Mouse (Mus musculus) common myeloid progenitor, adult 5-6 weeks (primary cell): ENCODE measurements at regions not wholly inside any gene's neighbourhood (a gene's known extent, or its start where the extent isn't known, plus 50 kb on each side); places are given as distances from the start of the nearest gene placed in this dataset.

ENCODE experiments used
- ATAC-seq: replicated peaks from 2 replicates; pipeline ENCODE4 v1.8.0; 2016; ENCODE audit warnings: low read depth, mild to moderate bottlenecking, moderate TSS enrichment, inconsistent platforms; ENCODE audit not compliant: poor library complexity, severe bottlenecking

GRCm38 (mm10) chr1:83569991-83570390, 162.0 kb upstream of the Sphkap start:
- ATAC-seq: no peak

- no peak for ATAC-seq
Measured at GRCm38 (mm10) chr1:83568746-83569145, 160.7 kb upstream of the Sphkap start.

- no peak for ATAC-seq
Measured at GRCm38 (mm10) chr1:83551617-83552016, 143.6 kb upstream of the Sphkap start.

- ATAC-seq: no peak
Measured at GRCm38 (mm10) chr1:83535461-83535860, 127.5 kb upstream of the Sphkap start.

GRCm38 (mm10) chr1:83527803-83528202, 119.8 kb upstream of the Sphkap start:
- no peak for ATAC-seq

GRCm38 (mm10) chr1:83509356-83509755, 101.4 kb upstream of the Sphkap start:
- ATAC-seq: no peak

- ATAC-seq: no peak
Measured at GRCm38 (mm10) chr1:83505386-83505785, 97.4 kb upstream of the Sphkap start.

- ATAC-seq: no peak
Measured at GRCm38 (mm10) chr1:83496888-83497287, 88.9 kb upstream of the Sphkap start.

- ATAC-seq: no peak
Measured at GRCm38 (mm10) chr1:83496380-83496779, 88.4 kb upstream of the Sphkap start.

- ATAC-seq: no peak
Measured at GRCm38 (mm10) chr1:83495022-83495421, 87.0 kb upstream of the Sphkap start.

GRCm38 (mm10) chr1:83479111-83479510, 71.1 kb upstream of the Sphkap start:
- no peak for ATAC-seq
